Mouse (Mus musculus) spleen, adult 18-20 months (tissue): ENCODE results near the gene Tom1l2.

Experiments used
- DNase-seq, 2 experiments: peaks; one replicate each; pipeline ENCODE4 v3.0.0; 2022; ENCODE audit warnings: mixed read lengths in 2 of 2

Tom1l2 gene

GRCm38 (mm10) chr11:60302354-60303083, 50.2 kb downstream of the Tom1l2 start:
- DNase-seq = no peak

DNA sequence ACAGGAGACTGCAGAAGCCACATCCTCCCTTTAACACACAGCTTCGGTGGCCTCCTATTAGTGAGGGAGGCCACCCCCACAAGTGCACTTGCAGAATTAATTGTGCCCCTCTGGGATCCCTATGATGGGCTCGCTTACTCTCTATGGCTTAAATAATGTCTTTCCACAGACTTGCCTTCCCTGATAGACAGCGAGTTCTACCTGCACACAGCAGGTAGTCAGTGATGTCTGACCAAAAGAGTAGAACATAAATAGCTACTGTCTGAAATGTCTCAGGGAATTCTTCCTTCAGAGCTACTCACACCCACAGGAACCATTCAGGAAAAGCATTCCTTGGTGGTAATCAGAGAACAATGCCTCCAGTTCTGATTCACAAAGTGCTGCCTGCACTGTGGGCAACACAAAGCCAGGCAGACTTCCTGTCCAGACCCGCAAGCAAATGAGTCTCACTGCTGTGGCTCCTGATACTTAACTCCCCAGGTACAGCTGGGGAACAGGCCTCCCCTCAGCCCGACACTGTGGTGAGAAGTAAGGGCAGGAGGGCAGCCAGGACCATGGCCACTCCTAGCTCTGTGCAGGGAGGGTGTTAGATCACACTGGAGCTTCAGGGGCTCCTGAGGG, 51.0 kb downstream of the Tom1l2 start:
- peak; percentile 13 to 23 for DNase-seq

DNA sequence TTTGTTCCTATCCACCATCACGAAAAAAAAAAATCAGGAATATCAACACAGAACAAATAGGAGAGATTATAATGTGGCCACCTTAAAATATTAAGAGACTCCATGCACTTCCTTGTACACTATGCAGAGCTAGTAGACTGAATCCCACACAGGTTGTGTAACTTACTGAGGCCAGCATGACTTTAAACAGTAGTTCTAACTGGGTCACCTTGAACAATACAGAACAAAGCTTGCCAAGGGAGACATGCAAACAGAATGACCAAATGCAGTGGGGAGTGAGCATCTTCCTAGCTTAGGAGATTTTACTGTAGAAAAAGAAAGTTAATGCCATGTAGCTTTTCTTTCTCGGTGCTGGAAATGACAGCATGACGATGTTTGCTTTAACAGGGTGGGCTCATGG, 52.4 kb downstream of the Tom1l2 start:
- no peak for DNase-seq

GRCm38 (mm10) chr11:60297772-60298171, 54.9 kb downstream of the Tom1l2 start:
- no peak for DNase-seq

DNA sequence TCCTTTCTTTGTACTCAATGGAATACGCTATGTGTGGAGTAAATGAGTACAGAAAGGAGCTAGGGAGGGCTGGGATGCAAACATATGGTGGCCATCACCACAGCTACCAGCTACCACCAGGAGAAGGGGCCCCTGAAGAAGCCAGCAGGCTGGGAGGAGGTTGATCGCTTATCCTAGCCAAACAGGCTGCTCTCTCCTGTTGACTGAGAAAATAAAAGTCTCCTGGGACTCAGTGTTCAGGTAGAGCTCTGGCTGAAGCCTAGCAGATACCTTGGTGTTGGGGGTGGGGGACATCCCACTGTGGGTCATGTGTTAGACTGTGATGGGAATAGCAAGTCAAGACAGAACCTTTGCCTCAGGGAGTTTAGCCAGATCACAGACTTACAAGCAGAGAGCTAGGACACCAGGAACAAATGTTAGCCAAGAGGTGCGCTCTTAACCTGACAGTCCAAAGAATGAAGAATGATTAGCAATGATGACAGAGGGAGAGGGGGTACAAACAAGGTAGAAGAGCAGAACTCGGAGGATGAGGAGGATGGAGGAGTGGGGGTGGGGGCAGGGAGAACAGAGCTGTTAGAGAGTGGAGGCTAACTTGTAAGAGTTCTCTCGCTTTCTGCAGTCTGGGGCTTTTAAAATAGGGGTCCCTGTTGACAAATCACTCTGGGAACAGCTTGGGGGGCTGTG, 57.9 kb downstream of the Tom1l2 start:
- no peak for DNase-seq

DNA sequence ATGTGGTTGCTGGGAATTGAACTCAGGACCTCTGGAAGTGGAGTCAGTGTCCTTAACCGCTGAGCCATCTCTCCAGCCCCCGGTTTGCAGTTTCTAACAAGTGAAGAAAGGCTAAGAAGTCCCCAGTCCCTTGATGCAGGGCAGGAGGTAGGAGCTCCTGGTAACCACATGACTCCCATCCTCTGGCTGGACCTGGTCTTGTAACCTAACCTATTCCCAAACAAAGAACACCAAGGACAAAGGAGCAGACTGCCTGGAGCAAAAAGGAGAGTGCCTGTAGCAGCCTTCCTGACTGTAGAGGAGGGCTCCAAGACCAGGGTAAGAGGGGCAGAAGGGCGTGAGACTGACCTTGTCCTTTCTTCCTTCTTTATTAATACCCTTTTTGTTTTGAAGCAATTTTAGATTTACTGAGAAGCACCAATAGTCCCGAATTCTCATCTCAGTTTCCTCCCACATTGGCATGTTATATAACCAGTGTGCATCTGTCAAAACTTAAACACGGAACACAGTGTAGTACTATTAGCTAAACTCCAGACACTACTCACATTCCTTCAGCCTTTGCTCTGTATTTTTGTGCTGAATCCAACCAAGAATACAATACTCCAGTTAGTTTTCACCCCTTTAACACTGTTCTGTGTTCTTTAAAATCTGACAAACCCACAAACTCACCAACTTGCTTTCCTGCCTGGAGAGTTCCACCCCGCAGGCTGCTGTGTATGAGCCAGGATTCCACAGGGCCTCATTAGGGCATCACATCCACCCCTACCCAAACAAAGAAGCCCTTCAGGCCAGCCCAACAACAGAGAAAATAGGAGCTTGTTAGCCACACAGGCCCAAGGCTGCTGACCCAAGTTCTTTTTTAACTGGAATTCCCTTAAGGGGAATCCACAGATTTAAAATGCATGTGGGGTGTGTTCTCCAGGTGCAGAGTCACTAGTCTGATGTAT, 58.7 kb downstream of the Tom1l2 start:
- DNase-seq = no peak

- DNase-seq = no peak
These were observed 60.0 kb downstream of the Tom1l2 start for GRCm38 (mm10) chr11:60292718-60293117.

DNA sequence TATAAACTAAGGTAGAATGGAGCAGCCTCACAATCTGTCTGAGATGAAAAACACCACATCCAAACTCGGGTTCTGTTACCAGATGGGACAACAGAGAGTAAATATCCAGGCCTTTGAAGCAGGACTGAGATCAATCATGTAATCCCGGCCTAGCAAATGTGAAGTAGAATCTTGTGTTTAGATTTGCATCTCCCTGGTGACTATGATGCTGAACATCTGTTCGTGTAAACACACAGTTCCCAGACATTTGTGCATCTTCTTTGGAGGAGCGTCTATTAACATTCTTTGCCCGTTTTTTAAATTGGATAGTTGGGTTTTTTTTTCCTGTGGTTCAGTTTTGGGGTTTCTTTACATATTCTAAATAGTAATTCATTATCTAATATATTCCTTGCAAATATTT, 63.7 kb downstream of the Tom1l2 start:
- DNase-seq = no peak

GRCm38 (mm10) chr11:60286311-60286710, 66.4 kb downstream of the Tom1l2 start:
- DNase-seq = no peak

DNA sequence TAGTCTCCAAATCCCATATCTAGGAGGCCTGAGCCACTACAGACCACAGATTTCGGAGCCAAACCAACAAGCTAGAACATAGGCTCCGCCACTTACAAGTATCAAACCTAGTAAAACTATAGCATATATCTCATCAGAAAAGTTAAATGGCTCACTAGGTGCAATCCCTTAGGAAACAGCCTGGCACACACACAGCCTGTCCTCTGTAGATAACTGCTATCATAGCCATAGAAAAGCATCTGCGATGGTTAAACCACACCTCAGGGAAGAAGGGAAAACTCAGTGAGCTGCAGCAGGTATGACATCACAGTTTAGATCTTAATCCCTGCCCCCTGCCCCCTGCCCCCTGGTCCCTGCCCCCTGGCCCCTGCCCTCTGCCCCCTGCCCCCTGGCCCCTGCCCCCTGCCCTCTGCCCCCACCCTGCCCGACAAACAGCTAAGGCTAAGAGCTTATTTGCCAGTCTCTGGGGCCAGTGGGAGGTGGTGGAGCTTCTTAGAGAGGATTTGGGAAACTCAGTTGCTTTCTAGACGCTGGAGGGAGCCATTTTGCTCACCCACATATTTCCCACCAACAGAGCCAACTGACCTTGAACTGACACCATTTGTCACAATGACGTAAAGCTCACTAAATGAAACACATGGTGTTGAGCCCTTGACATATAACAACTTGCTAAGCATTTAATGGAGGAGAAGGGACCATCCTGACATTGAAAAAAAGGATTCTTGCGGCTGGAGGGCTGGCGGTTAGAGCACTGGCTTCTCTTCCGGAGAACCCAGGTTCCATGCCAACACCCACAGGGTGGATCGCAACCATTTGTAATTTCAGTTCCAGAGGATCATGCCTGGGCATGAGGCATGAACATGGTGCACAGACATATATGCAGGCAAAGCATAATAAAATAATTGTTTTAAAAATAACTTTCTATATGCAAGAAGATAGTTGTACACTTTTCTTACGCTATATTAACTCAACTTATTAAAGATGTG, 72.0 kb downstream of the Tom1l2 start:
- no peak for DNase-seq

- DNase-seq = no peak
These were observed 73.2 kb downstream of the Tom1l2 start for GRCm38 (mm10) chr11:60279483-60279882.

GRCm38 (mm10) chr11:60277771-60278170, 74.9 kb downstream of the Tom1l2 start:
- no peak for DNase-seq

DNA sequence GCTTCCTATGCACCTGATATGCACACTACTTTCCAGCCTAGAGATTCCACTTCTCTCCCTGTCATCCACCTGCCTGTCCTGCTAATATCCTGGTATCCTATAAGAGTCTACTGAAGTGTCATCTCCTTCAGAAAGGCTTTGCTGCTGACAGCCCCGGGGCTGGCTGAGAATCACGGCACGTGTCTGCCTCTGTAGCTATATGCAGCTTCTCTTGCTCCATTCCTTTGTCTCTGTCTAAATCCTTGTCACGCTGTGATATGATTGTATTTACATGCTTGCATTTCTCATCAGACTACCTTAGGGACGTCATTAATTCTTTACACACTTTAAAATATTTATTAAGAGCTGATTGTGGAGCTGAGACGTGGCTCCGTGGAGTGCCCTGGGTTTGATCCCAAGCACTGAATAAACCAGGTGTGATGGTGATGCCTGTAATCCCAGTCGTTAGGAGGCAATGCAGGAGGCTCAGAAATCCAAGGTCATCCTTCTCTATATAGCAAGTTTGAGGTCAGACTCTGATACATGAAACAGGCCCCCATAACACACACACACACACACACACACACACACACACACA, 75.5 kb downstream of the Tom1l2 start:
- DNase-seq = no peak

GRCm38 (mm10) chr11:60276408-60277093, 76.2 kb downstream of the Tom1l2 start:
- DNase-seq = no peak

- DNase-seq = no peak
These were observed 79.4 kb downstream of the Tom1l2 start for GRCm38 (mm10) chr11:60273273-60273805.

GRCm38 (mm10) chr11:60268563-60268962, 84.1 kb downstream of the Tom1l2 start:
- DNase-seq = no peak

- no peak for DNase-seq
These were observed 87.3 kb downstream of the Tom1l2 start for GRCm38 (mm10) chr11:60265271-60265985.

- no peak for DNase-seq
These were observed 88.1 kb downstream of the Tom1l2 start for GRCm38 (mm10) chr11:60264651-60265050.

DNA sequence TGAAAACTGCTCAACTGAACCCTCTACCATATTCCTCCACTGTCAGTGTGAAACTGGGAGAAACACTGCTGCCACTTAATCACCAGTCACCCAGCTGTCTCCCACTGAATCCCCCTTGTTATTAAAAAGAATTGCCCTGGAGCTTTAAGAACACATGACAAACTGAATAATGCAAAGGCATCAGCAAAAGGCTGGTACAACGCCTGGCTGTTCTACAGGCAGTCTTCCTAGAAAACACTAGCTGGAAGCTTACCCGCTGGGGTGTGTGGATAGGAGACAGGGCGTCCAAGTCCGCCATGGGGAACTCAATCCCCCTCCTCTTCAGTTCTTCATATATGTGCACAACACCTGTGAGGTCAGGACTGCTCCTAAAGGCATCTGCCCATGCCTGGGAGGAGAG, 90.3 kb downstream of the Tom1l2 start:
- DNase-seq = no peak

GRCm38 (mm10) chr11:60260743-60261142, 92.0 kb downstream of the Tom1l2 start:
- no peak for DNase-seq
